Mouse (Mus musculus) brain, embryonic 18.5 days (tissue): ENCODE results near the gene Rab11fip5.
A peak's percentile ranks its signal among the peaks of the same experiment; 100 is the strongest.

Source experiments
- DNase-seq: peaks from one replicate; pipeline ENCODE4 v3.0.0-alpha.2; 2012; ENCODE audit warnings: low read depth, low spot score

Gene Rab11fip5

GRCm38 (mm10) chr6:85348133-85348532 lies 26.3 kb downstream of the Rab11fip5 start:
- DNase-seq = no peak

- peak; percentile 71 for DNase-seq
These were observed 28.3 kb downstream of the Rab11fip5 start for GRCm38 (mm10) chr6:85346028-85346634.

GRCm38 (mm10) chr6:85344929-85345328 lies 29.5 kb downstream of the Rab11fip5 start:
- DNase-seq = no peak

- DNase-seq = no peak
These were observed 31.4 kb downstream of the Rab11fip5 start for GRCm38 (mm10) chr6:85343027-85343426.

GRCm38 (mm10) chr6:85341814-85342501 lies 32.5 kb downstream of the Rab11fip5 start:
- DNase-seq = no peak

- DNase-seq = no peak
These were observed 34.2 kb downstream of the Rab11fip5 start for GRCm38 (mm10) chr6:85340184-85340583.

- DNase-seq = no peak
These were observed 35.0 kb downstream of the Rab11fip5 start for GRCm38 (mm10) chr6:85339273-85339901.

- no peak for DNase-seq
These were observed 37.5 kb downstream of the Rab11fip5 start for GRCm38 (mm10) chr6:85336944-85337343.

GRCm38 (mm10) chr6:85335352-85335751 lies 39.1 kb downstream of the Rab11fip5 start:
- DNase-seq = no peak

GRCm38 (mm10) chr6:85334851-85335250 lies 39.6 kb downstream of the Rab11fip5 start:
- no peak for DNase-seq

- DNase-seq = no peak
These were observed 40.2 kb downstream of the Rab11fip5 start for GRCm38 (mm10) chr6:85334251-85334650.

- DNase-seq = no peak
These were observed 40.7 kb downstream of the Rab11fip5 start for GRCm38 (mm10) chr6:85333732-85334131.

GRCm38 (mm10) chr6:85333000-85333669 lies 41.3 kb downstream of the Rab11fip5 start, which contains the start of gene Sfxn5:
TSS of gene Sfxn5 (minus strand) at chr6:85333422.
- peak; percentile 89 for DNase-seq

GRCm38 (mm10) chr6:85332351-85332999 lies 42.0 kb downstream of the Rab11fip5 start:
- DNase-seq = no peak

GRCm38 (mm10) chr6:85331736-85332135 lies 42.7 kb downstream of the Rab11fip5 start:
- no peak for DNase-seq

GRCm38 (mm10) chr6:85331221-85331735 lies 43.2 kb downstream of the Rab11fip5 start:
- no peak for DNase-seq

- DNase-seq = no peak
These were observed 44.7 kb downstream of the Rab11fip5 start for GRCm38 (mm10) chr6:85329666-85330185.

- no peak for DNase-seq
These were observed 47.9 kb downstream of the Rab11fip5 start for GRCm38 (mm10) chr6:85326564-85326963.

GRCm38 (mm10) chr6:85325109-85325508 lies 49.3 kb downstream of the Rab11fip5 start:
- DNase-seq = no peak

- DNase-seq = no peak
These were observed 54.0 kb downstream of the Rab11fip5 start for GRCm38 (mm10) chr6:85320445-85320866.

- DNase-seq = no peak
These were observed 58.2 kb downstream of the Rab11fip5 start for GRCm38 (mm10) chr6:85316211-85316610.
